Mouse (Mus musculus) small intestine, adult 2 months (tissue): Measurements from ENCODE around the gene Il5.

Experiments used
- CTCF ChIP-seq: fragments of 200-500 bp; IDR thresholded peaks from 2 replicates; pipeline ENCODE4 v1.5.1; 2012; ENCODE audit warnings: low read depth, mild to moderate bottlenecking, control low read depth, inconsistent platforms, low read length, moderate library complexity, mixed read lengths; ENCODE audit not compliant: insufficient replicate concordance, insufficient read length; ENCODE audit errors: extremely low read depth
- POLR2A ChIP-seq: fragments of 200-500 bp; IDR thresholded peaks from 2 replicates; pipeline ENCODE4 v1.6.1; 2012; ENCODE audit warnings: low read depth, mild to moderate bottlenecking, control low read depth, inconsistent platforms, low read length, moderate library complexity

DNA sequence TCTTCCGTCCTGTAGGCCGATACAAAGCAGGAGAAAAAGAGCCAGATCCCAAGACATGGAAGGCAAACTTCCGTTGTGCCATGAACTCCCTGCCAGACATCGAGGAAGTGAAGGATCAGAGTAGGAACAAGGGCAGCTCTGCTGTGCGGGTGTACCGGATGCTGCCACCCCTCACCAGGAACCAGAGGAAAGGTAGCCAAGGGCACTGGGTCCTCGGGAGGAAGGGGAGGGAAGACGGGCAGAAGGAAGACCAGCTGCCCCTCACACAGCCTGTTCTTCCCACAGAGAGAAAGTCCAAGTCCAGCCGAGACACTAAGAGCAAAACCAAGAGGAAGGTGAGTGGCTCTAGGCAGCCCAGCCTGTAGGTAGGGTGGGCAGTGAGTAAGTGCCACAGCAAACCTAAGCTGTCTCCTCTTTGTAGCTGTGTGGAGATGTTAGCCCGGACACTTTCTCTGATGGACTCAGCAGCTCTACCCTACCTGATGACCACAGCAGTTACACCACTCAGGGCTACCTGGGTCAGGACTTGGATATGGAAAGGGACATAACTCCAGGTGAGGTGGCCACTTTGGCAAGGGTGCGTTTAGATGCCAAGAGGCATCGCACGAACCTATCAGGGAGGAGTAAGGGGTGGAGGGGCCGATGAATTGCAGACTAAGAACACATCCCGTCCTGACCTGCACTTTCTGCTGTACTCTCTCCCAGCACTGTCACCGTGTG is 53.2 kb downstream of the Il5 start:
- no peak for TF ChIP-seq CTCF
- TF ChIP-seq POLR2A = no peak
